Mouse (Mus musculus): Measurements from ENCODE around the gene Bdp1.
"Not testable (repeated sequence)": the region's sequence is repeated elsewhere in the genome, so short reads cannot be mapped to it uniquely, and the experiment has no call there.

- TF ChIP-seq GATA1, TAL1 (IDR thresholded peaks at IDR 0.05; ENCODE audit: low read length): not testable (repeated sequence)
Observed at GRCm38 (mm10) chr13:100057738-100058137, 46.1 kb downstream of the Bdp1 start.
